Mouse (Mus musculus): ENCODE data around the gene Rreb1. TPM values are rescaled to one million over a fixed set of nuclear protein-coding genes. Genes with fewer than 3 reads are reported as not detected.

Rreb1 gene
- total RNA-seq, 2 experiments from 2014 or later: 16.1 to 22.5 TPM

- intact Hi-C loops (cut with DNase I): no loop called here
- DNase-seq: no peak
Measured at GRCm38 (mm10) chr13:37777351-37778146, 651 bp upstream of the Rreb1 start.

GRCm38 (mm10) chr13:37778594-37779231 lies 513 bp downstream of the Rreb1 start:
- intact Hi-C loops (cut with DNase I): no loop called here
- peak in 1 of 2 experiments; percentile 26 for DNase-seq

GRCm38 (mm10) chr13:37779251-37779667 lies 1.1 kb downstream of the Rreb1 start:
- intact Hi-C loops (cut with DNase I): no loop called here
- DNase-seq: no peak

GRCm38 (mm10) chr13:37781557-37781956 lies 3.4 kb downstream of the Rreb1 start:
- intact Hi-C loops (cut with DNase I): loop anchor here (5.0 kb wide), 1 partner anchor 99 kb away; no protein-coding TSS in a partner anchor
- no peak for DNase-seq

GRCm38 (mm10) chr13:37782144-37782543 lies 3.9 kb downstream of the Rreb1 start:
- no peak for DNase-seq
- intact Hi-C loops (cut with DNase I): loop anchor here (5.0 kb wide), 1 partner anchor 100 kb away; no protein-coding TSS in a partner anchor

GRCm38 (mm10) chr13:37783676-37784075 lies 5.5 kb downstream of the Rreb1 start:
- no peak for DNase-seq
- intact Hi-C loops (cut with DNase I): loop anchor here (5.0 kb wide), 1 partner anchor 101 kb away; no protein-coding TSS in a partner anchor

GRCm38 (mm10) chr13:37784226-37784625 lies 6.0 kb downstream of the Rreb1 start:
- intact Hi-C loops (cut with DNase I): loop anchor here (5.0 kb wide), 1 partner anchor 102 kb away; no protein-coding TSS in a partner anchor
- DNase-seq: no peak

- intact Hi-C loops (cut with DNase I): no loop called here
- DNase-seq: no peak
Measured at GRCm38 (mm10) chr13:37792739-37793336, 14.6 kb downstream of the Rreb1 start.

- intact Hi-C loops (cut with DNase I): no loop called here
- DNase-seq: no peak
Measured at GRCm38 (mm10) chr13:37798811-37799210, 20.6 kb downstream of the Rreb1 start.

- DNase-seq: no peak
- intact Hi-C loops (cut with DNase I): no loop called here
Measured at GRCm38 (mm10) chr13:37799413-37799812, 21.2 kb downstream of the Rreb1 start.

- intact Hi-C loops (cut with DNase I): no loop called here
- no peak for DNase-seq
Measured at GRCm38 (mm10) chr13:37801101-37802075, 23.2 kb downstream of the Rreb1 start.

GRCm38 (mm10) chr13:37802246-37803003 lies 24.2 kb downstream of the Rreb1 start:
- intact Hi-C loops (cut with DNase I): no loop called here
- DNase-seq: no peak

GRCm38 (mm10) chr13:37803244-37803643 lies 25.0 kb downstream of the Rreb1 start:
- intact Hi-C loops (cut with DNase I): no loop called here
- DNase-seq: no peak

GRCm38 (mm10) chr13:37804023-37804422 lies 25.8 kb downstream of the Rreb1 start:
- intact Hi-C loops (cut with DNase I): no loop called here
- no peak for DNase-seq

- intact Hi-C loops (cut with DNase I): no loop called here
- DNase-seq: no peak
Measured at GRCm38 (mm10) chr13:37815001-37815400, 36.8 kb downstream of the Rreb1 start.

GRCm38 (mm10) chr13:37816736-37817135 lies 38.5 kb downstream of the Rreb1 start:
- intact Hi-C loops (cut with DNase I): no loop called here
- no peak for DNase-seq

GRCm38 (mm10) chr13:37821413-37821812 lies 43.2 kb downstream of the Rreb1 start:
- no peak for DNase-seq
- intact Hi-C loops (cut with DNase I): no loop called here

GRCm38 (mm10) chr13:37824331-37824920 lies 46.2 kb downstream of the Rreb1 start:
- no peak for DNase-seq

More at GRCm38 (mm10) chr13:37824331-37824920, 46.2 kb downstream of the Rreb1 start:
- intact Hi-C loops (cut with DNase I): no loop called here

All from gastrocnemius, postnatal 36 days (tissue).